Mouse (Mus musculus) CD8-positive naive resting alpha-beta T cell, adult 2 months (primary cell): ENCODE data around the gene Ppp1r37.
A peak's percentile ranks its signal among the peaks of the same experiment; 100 is the strongest.

Source experiments
- DNase-seq, 2 experiments: peaks; one replicate each; pipeline ENCODE4 v3.0.0; 2022; ENCODE audit warnings: low read depth in 2 of 2, low spot score in 2 of 2

The Ppp1r37 gene

DNA sequence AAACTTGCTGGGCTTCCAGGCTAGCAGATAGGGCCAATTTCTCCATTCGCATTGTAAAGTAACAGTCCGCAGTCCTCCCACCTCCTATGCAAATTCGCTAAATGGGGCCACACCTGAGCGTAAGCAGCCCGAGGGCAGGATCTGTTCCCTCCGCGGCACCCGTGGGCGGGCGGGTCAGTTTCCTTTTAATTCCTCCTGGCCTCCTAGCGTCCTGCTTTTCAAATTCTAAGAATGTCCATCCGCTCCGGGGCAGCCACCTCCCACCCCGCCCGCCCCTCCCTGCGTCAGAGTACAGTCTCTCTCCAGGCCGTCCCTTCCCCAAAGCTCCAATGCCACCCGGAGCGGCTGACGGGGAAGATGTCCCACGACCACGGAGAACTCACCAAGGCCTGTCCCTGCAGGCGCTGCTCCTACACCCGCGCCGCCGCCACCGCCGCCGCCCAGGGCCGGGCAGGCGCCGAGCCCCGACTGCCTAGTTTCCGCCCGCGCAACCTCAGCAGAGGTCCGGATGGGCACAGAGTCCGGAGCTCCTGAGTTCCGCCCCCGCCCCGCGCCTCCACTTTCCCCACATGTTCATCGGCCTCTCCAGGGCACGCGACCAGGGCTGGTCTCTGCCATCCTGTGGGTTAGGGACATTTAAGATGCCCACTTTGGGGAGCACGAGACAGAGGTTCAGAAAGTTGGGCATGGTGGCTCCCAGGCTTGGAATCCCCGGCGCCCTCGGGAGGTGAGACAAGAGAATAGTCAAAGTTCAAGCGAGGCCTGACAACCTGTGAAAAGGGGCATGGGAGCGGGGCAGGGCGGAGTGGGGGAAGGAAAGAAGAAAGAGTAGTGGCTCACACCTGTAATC, 10.3 kb upstream of the Ppp1r37 start:
- peak; percentile 76 to 77 for DNase-seq

DNA sequence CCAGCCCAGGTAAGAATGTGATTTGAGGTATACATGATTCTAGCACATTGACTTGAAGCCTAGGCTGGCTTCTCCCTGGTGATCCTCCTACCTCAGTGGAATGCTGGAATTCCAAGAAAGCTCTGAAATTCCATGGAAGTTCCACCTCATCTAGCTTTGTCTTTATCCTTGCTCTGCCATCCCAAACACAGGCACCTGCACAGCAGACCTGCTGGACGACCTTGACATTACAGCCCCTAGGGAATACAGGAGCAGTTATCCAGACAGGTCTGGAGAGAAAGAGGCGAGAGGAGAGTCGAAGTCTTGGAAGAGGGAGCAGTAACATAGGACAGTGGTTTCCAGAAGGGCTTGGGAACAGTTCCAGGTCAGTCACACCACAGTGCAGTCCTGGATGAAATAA, 6.8 kb upstream of the Ppp1r37 start:
- DNase-seq, result no peak

DNA sequence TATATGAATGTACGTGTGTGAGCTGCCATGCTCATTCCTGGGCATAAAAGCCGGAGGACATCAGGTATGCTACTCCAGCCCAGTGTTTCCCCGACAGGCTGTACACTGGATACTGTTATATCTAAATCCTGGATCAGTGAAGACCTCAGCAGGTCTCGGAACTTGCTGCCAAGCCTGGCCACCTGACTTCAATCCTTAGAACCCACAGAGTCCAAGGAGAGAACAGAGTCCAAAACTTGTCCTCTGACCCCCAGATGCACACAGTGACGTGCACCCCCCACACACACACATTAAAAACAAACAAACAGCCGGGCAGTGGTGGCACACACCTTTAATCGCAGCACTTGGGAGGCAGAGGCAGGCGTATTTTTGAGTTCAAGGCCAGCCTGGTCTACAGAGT, 4.5 kb upstream of the Ppp1r37 start:
- DNase-seq, result no peak

DNA sequence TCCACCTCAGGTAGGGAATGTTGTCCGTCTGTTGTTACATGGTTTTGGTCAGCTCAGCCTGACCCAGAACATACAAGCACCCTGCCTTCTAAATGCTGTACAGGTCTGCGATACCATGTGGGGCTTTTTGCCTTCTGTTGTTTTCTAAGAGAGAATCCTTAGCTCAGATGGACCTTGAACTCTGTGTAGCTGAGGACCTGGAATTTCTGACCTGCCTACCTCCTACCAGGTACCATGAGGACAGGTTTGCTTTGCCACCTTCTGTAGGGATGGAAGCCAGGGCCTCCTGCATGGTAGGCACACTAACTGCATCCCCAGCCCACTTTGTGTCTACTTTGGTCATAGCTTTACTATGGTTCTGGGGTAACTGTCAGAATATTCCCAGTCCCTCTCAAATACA, 2.9 kb upstream of the Ppp1r37 start:
- no peak for DNase-seq

- DNase-seq, result no peak
These were observed 1.6 kb upstream of the Ppp1r37 start for GRCm38 (mm10) chr7:19564455-19564854.

DNA sequence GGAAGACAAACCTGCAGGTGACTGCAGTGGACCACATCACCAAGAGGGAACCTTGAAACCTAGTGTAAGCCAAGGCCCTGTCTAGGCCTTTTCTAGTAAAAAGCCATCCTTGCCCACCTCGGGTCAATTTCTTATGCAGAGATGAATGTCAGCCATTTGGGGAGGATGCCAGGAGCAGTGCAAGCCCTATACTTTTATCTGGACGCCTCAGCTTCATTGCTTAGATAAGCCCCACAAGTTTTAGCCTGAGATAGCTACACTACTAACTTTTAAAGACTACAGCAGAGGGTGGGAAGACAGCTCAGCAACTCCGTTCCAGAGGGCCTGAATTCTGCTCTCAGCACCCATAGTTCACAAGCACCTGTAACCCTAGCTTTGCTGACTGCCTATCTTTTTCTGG, 1.0 kb upstream of the Ppp1r37 start:
- DNase-seq, result no peak

GRCm38 (mm10) chr7:19561765-19562642, 872 bp downstream of the Ppp1r37 start:
- DNase-seq, result peak; percentile 87 to 88

- DNase-seq, result peak in 1 of 2 experiments; percentile 18
These were observed 1.5 kb downstream of the Ppp1r37 start for GRCm38 (mm10) chr7:19561431-19561764.

GRCm38 (mm10) chr7:19560491-19561260, 2.2 kb downstream of the Ppp1r37 start:
- DNase-seq, result no peak

DNA sequence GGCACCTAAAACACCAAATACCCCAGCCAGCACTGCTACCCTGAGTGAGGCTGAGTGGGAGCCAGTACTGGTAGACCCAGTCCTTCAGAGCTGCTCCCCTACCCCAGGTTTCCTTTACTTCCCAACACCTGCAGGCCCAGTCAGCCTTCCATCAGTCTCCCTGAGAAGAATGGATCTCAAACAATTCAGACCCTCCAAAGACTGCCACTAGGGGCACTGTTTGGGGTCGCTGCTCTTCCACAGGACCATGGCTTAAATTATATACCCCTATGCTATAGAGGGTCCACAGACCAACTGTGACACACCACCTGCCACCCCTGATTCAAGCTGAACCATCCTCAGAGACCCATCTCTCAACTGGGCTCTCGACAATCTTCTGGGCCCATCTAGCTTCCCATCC, 3.9 kb downstream of the Ppp1r37 start:
- DNase-seq, result peak in 1 of 2 experiments; percentile 26

DNA sequence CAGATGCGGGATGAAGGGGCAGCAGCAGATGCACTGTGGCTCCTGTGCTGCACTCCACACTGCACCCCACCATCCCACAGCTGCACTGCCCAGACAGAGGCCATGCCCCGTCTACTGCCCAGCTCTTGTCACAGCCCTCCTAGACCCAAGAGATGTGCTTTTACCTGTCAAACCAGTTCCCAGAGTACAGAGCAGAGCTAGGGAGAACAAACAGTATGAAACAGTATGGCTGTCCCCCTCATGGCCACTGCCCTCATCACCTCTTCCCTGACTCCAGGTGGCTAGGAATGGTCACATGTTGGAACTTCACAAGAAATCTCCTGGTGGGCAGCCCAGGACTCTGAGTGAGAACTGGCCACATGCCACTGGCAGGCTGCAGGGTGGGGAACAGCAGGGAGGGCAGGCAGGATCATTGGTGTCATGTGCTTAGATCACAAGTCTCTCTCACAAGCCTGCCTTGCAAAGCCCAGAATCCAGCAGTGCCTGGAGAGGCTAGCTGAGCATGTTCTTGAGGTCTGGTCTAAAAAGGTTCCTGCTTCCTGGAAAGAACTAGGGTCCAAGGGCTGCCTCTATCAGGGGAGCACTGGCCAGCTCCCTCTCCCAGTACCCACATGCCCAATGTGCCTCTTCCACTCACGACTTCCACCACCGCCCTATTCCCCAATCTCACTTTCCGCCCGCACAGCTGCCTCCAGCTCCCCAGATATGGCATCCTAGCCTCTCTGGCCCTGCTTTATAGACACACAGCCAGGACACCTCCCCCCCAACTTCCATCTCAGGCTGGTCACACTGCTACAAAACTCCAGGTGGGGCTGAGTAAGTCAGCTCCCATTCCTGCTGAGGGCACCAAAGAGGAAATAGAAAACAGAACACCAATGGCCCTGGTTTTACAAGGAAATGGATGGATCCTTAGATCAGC, 4.6 kb downstream of the Ppp1r37 start:
- no peak for DNase-seq

DNA sequence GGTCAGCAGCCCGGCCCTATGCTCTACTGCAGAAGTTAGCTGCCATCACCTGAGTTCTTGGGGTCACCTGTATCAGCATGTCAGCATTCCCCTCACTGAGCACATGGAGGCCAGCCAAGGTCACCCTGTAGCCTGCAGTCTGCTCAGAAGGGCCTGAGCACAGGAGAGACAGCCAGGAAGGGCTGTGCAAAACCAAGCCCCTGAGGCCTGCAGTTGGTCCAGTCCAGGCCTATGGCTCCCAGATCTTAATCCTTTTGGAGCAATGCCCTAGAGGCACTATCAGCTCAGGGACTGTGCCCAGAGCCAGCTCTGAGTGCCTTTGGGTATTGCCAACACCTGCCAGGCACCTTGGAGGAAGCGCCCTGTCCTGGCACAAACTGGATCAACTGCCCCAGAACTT, 5.8 kb downstream of the Ppp1r37 start:
- DNase-seq, result no peak

GRCm38 (mm10) chr7:19554168-19554567, 8.7 kb downstream of the Ppp1r37 start:
- no peak for DNase-seq

DNA sequence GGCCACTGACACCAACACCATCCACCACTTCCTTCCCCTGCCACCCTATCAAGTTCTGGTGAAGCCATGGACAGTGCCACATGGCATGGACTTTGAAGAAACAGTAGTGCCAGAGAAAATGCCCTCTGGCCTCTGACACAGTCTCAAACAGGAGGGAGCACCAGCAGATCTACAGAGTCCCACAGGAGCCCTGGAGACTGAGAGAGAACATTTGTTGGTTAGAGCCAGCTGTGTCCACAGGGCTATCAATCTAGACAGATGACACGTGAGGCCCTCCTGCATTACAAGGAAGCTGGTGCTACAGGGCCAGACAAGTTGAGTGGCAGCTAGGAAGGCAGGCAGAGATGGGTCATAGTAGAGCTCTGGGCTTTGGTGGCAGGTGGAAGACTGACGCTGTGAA, 10.4 kb downstream of the Ppp1r37 start:
- no peak for DNase-seq

DNA sequence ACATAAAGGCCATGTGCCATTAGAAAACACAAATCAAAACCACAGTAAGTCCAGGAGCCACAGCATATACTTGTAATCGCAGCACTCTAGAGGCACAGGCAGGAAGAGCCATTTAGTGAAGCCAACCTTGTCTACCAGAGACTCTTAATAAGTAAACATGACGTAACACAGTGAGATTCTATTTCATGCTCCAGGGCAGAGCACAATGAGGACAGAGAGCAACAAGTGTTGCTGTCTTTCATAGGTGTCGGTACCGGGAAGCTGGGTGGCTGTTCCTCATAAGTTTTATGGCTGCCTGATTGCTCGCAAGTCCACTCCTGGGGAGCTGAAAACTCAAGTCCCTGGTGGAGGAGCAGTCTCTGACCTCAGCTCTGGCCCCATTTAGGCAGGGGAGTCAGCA, 11.2 kb downstream of the Ppp1r37 start:
- DNase-seq, result no peak

DNA sequence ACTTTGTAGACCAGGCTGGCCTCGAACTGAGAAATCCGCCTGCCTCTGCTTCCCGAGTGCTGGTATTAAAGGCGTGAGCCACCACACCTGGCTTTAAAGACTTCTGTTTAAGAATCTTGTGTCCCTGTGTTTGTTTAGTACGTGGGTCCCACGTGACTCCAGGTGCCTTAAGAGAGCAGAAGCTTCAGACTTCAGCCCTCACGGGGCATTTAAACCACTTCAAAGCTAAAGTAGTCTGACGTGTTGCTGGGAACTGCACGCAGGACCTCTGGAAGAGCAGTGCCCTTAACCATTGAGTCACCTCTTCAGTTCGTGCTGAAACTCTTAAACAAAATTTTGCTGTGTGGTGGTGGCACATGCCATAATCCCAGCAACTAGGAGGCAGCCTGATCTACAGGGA, 13.5 kb downstream of the Ppp1r37 start:
- no peak for DNase-seq

- DNase-seq, result no peak
These were observed 15.4 kb downstream of the Ppp1r37 start for GRCm38 (mm10) chr7:19547344-19547969.

- DNase-seq, result no peak
These were observed 16.9 kb downstream of the Ppp1r37 start for GRCm38 (mm10) chr7:19546007-19546406.

DNA sequence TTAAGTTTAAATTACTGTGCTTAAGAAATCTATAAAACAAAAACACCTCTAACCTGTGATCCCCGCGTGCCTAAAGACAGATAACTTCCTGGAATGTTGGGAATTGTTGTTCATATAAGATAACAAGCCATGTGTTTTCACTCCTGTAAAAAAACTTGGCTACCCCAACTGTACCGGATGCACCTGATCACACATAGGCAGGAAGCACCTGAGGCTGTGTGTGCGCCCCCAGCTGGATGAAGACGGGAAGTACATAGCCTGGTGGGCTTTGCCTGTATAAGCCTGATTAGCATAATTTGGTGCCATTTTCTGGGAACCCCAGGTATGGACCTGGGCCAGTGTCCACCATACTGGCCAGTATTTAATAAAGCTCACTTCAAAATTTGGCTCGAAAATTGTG, 19.3 kb downstream of the Ppp1r37 start:
- DNase-seq, result peak; percentile 43 to 46

GRCm38 (mm10) chr7:19542155-19542691, 20.7 kb downstream of the Ppp1r37 start:
- DNase-seq, result no peak
